Mouse (Mus musculus) C2C12 (cell line): ENCODE data around the gene Hfe2.

Source experiments
- CTCF ChIP-seq: IDR thresholded peaks from one replicate; pipeline ENCODE4 v1.5.1; 2011; ENCODE audit not compliant: control insufficient read depth, insufficient read depth, insufficient read length
- FOSL1 ChIP-seq: IDR thresholded peaks from one replicate; pipeline ENCODE4 v1.8.0; 2011; ENCODE audit warnings: mild to moderate bottlenecking, low read length; ENCODE audit not compliant: poor library complexity, insufficient read depth, severe bottlenecking
- MAX ChIP-seq: IDR thresholded peaks from one replicate; pipeline ENCODE4 v1.6.1; 2011; ENCODE audit warnings: mild to moderate bottlenecking, control low read depth
- MYOD1 ChIP-seq: IDR thresholded peaks from one replicate; pipeline ENCODE4 v1.6.1; 2011; ENCODE audit warnings: low read depth; ENCODE audit not compliant: control insufficient read depth, insufficient read length
- USF1 ChIP-seq: IDR thresholded peaks from one replicate; pipeline ENCODE4 v1.6.1; 2011; ENCODE audit warnings: low read depth, mild to moderate bottlenecking, control low read depth, moderate library complexity

DNA sequence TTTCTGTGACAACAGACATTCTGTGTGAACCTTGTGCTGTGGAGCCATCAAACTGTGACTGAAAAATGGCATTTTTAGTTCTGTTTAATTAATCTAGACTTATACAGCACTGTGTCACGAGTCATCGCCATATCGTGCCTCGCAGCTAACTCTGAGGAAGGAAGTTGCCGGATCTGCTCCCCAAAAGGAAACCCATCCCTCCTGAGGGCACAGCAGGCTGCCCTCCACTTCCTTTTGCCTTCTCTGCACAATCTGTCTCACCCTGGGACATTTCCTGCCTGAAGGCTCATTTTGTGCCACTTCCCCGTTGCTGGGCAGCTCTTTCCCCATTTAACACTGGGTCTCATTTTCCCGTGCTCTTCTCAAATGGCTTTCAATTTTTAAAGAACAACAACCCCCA lies 39.7 kb downstream of the Hfe2 start:
- no peak for TF ChIP-seq CTCF
- no peak for TF ChIP-seq USF1
- TF ChIP-seq MAX = no peak
- no peak for TF ChIP-seq FOSL1
- no peak for TF ChIP-seq MYOD1
